Mouse (Mus musculus) testis, adult 2 months (tissue): ENCODE measurements around the gene Cdk20.

ENCODE experiments used
- CTCF ChIP-seq: fragments of 200-500 bp; IDR thresholded peaks from 2 replicates; pipeline ENCODE4 v1.5.1; 2012; ENCODE audit warnings: low read depth, mild to moderate bottlenecking, inconsistent platforms, low read length, moderate library complexity; ENCODE audit not compliant: control insufficient read depth, insufficient read depth, insufficient replicate concordance
- POLR2A ChIP-seq: fragments of 200-500 bp; IDR thresholded peaks from 2 replicates; pipeline ENCODE4 v1.6.1; 2012; ENCODE audit warnings: low read depth, mild to moderate bottlenecking, inconsistent platforms, low read length, moderate library complexity; ENCODE audit not compliant: control insufficient read depth

DNA sequence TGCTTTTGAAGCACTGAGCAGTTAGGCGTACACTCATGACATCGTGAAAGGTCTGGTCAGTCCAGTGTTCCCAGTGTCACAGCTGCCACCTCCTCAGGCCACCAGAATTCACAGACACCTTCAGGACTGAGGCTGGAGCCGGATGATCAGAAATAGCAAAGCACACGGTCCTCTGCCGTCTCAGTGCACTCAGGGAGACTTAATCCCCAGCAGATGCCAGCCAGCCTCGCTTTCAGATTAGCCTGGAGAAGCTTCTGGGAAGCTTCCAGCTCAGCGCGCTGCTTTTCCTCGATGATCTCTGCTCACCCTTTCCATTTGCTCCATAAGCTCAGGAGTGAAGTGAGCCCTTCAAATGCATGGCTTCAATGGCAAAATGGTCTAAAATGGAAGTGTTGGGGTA lies 33.1 kb downstream of the Cdk20 start:
- no peak for TF ChIP-seq CTCF
- TF ChIP-seq POLR2A, result no peak
